Mouse (Mus musculus) liver, adult 2 months (tissue): ENCODE measurements around the gene Cep164.

Source experiments
- CTCF ChIP-seq: fragments of 200-500 bp; IDR thresholded peaks from 2 replicates; pipeline ENCODE4 v1.5.1; 2011; ENCODE audit warnings: low read depth, low read length, control low read depth
- POLR2A ChIP-seq: fragments of 200-500 bp; IDR thresholded peaks from 2 replicates; pipeline ENCODE4 v1.6.1; 2011; ENCODE audit warnings: low read length, control low read depth; ENCODE audit not compliant: insufficient read depth; ENCODE audit errors: extremely low read depth

- TF ChIP-seq CTCF = no peak
- no peak for TF ChIP-seq POLR2A
Observed at GRCm38 (mm10) chr9:45827663-45828290, 714 bp downstream of the Cep164 start.
